Mouse (Mus musculus) left cerebral cortex, adult 8-10 months (tissue): Measurements from ENCODE around the gene H2-Ab1. TPM values are rescaled to one million over a fixed set of nuclear protein-coding genes. Genes with fewer than 3 reads are reported as not detected.
"Not testable (repeated sequence)": the region's sequence is repeated elsewhere in the genome, so short reads cannot be mapped to it uniquely, and the experiment has no call there.

Experiments used
- DNase-seq, 2 experiments: peaks; one replicate each; pipeline ENCODE4 v3.0.0; 2022; ENCODE audit warnings: low spot score in 2 of 2
- total RNA-seq, 4 experiments: library from RNA; stranded (reverse); gene quantifications; 2 replicates each; pipeline ENCODE4 v1.2.4; 2022

The H2-Ab1 gene
- 10 to 100 TPM in 2 of 4 experiments, 1 to 10 TPM in 2; 2.4 to 30.3 (median 11.7) TPM for total RNA-seq

GRCm38 (mm10) chr17:34257594-34258375, at the start of gene H2-Ab1:
Gene H2-Ab1, plus strand, starts transcription at chr17:34257689.
- peak; percentile 58 to 91 for DNase-seq

- no peak for DNase-seq
These were observed 49.6 kb upstream of the H2-Ab1 start for GRCm38 (mm10) chr17:34207866-34208265.

GRCm38 (mm10) chr17:34208421-34208820, 49.1 kb upstream of the H2-Ab1 start:
- DNase-seq: no peak

- no peak for DNase-seq
These were observed 47.8 kb upstream of the H2-Ab1 start for GRCm38 (mm10) chr17:34209680-34210079.

- DNase-seq: no peak
These were observed 46.9 kb upstream of the H2-Ab1 start for GRCm38 (mm10) chr17:34210599-34210998.

- peak in 1 of 2 experiments; percentile 2 for DNase-seq
These were observed 45.6 kb upstream of the H2-Ab1 start for GRCm38 (mm10) chr17:34211746-34212365.

- DNase-seq: peak in 1 of 2 experiments; percentile 4
These were observed 43.6 kb upstream of the H2-Ab1 start for GRCm38 (mm10) chr17:34213936-34214335.

- no peak for DNase-seq
These were observed 42.3 kb upstream of the H2-Ab1 start for GRCm38 (mm10) chr17:34215176-34215575.

GRCm38 (mm10) chr17:34217216-34217928, 40.1 kb upstream of the H2-Ab1 start:
- DNase-seq: no peak

- DNase-seq: no peak
These were observed 39.5 kb upstream of the H2-Ab1 start for GRCm38 (mm10) chr17:34217986-34218385.

GRCm38 (mm10) chr17:34218675-34219074, 38.8 kb upstream of the H2-Ab1 start:
- DNase-seq: peak in 1 of 2 experiments; percentile 31

- DNase-seq: not testable (repeated sequence)
These were observed 38.4 kb upstream of the H2-Ab1 start for GRCm38 (mm10) chr17:34219096-34219495.

GRCm38 (mm10) chr17:34219801-34220200, 37.7 kb upstream of the H2-Ab1 start:
- not testable (repeated sequence) for DNase-seq

- not testable (repeated sequence) for DNase-seq
These were observed 37.1 kb upstream of the H2-Ab1 start for GRCm38 (mm10) chr17:34220401-34220800.

GRCm38 (mm10) chr17:34224816-34225215, 32.7 kb upstream of the H2-Ab1 start:
- DNase-seq: no peak

- DNase-seq: no peak
These were observed 32.1 kb upstream of the H2-Ab1 start for GRCm38 (mm10) chr17:34225426-34225825.

GRCm38 (mm10) chr17:34225911-34226310, 31.6 kb upstream of the H2-Ab1 start:
- DNase-seq: not testable (repeated sequence)

GRCm38 (mm10) chr17:34230971-34231370, 26.5 kb upstream of the H2-Ab1 start:
- not testable (repeated sequence) for DNase-seq

GRCm38 (mm10) chr17:34232021-34232420, 25.5 kb upstream of the H2-Ab1 start:
- not testable (repeated sequence) for DNase-seq

GRCm38 (mm10) chr17:34234926-34235325, 22.6 kb upstream of the H2-Ab1 start:
- peak; percentile 23 to 44 for DNase-seq

GRCm38 (mm10) chr17:34236691-34237090, 20.8 kb upstream of the H2-Ab1 start:
- DNase-seq: no peak

GRCm38 (mm10) chr17:34237741-34238140, 19.7 kb upstream of the H2-Ab1 start:
- DNase-seq: no peak
